Mouse (Mus musculus) megakaryocyte, embryonic 14.5 days (primary cell): ENCODE data around the gene Prcc.

Source experiments
- FLI1 ChIP-seq: IDR thresholded peaks from 2 replicates; pipeline ENCODE4 v1.6.1; 2012; ENCODE audit warnings: low read length, inconsistent platforms, mixed read lengths
- GATA1 ChIP-seq: IDR thresholded peaks from 3 replicates; pipeline ENCODE4 v1.6.1; 2012; ENCODE audit warnings: mixed read lengths, low read length, inconsistent platforms, borderline replicate concordance

DNA sequence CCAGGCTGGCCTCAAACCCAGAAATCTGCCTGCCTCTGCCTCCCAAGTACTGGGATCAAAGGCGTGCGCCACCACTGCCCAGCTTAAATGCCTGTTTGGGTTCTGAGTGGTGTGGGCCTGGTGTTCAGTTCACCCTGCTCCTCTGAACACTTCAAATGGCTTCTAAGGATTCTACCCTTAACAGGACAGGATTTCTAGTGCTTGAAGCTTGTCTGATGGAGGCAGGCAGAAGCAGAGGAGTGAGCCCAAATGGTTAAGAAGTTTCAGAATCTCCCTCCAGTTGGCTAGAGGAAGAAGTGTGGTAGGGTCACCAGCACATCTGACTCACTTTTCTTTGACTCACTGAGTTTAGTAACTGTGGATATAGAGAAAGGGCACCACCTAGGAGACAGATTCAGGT, 24.0 kb upstream of the Prcc start:
- TF ChIP-seq GATA1: no peak
- no peak for TF ChIP-seq FLI1
